Mouse (Mus musculus) midbrain, embryonic 15.5 days (tissue): ENCODE data around the gene Klk1. TPM values are rescaled to one million over a fixed set of nuclear protein-coding genes. Genes with fewer than 3 reads are reported as not detected.

ENCODE experiments used
- polyA plus RNA-seq: library from polyadenylated mRNA; unstranded; fragments of >200 nt; fragmentation: Nextera tagmentation; extraction: Ambion mirVana; gene quantifications from 2 replicates; pipeline ENCODE4 v1.2.1, GENCODE M21; 2015

Gene Klk1
- polyA plus RNA-seq, 1 experiment from 2014 or later, result not detected

Other genes with a start within 250 kb of the Klk1 start
- gene Klk1b9, start 249.3 kb upstream of the Klk1 start, polyA plus RNA-seq, result not detected in 2 replicates
- gene Klk1b11, start 229.5 kb upstream of the Klk1 start, polyA plus RNA-seq, result not detected in 2 replicates
- not detected in 2 replicates for gene Klk1b26, start 213.2 kb upstream of the Klk1 start, polyA plus RNA-seq
- gene Klk1b27, start 173.1 kb upstream of the Klk1 start, polyA plus RNA-seq, result not detected in 2 replicates
- gene Klk1b21, start 123.0 kb upstream of the Klk1 start, polyA plus RNA-seq, result not detected in 2 replicates
- not detected in 2 replicates for gene Klk1b22, start 112.7 kb upstream of the Klk1 start, polyA plus RNA-seq
- not detected in 2 replicates for gene Klk1b16, start 88.6 kb upstream of the Klk1 start, polyA plus RNA-seq
- not detected in 2 replicates for gene Klk1b24, start 37.1 kb upstream of the Klk1 start, polyA plus RNA-seq
- gene Klk1b3, start 27.2 kb upstream of the Klk1 start, polyA plus RNA-seq, result not detected in 2 replicates
- gene Klk1b4, start 17.9 kb upstream of the Klk1 start, polyA plus RNA-seq, result not detected in 2 replicates
- gene Klk1b5, start 9.4 kb upstream of the Klk1 start, polyA plus RNA-seq, result not detected in 2 replicates
- gene Gm36864, start 10.8 kb downstream of the Klk1 start, polyA plus RNA-seq, result not detected in 2 replicates
- 1.4 and 1.7 TPM in 2 replicates for gene 1700028J19Rik, start 21.3 kb downstream of the Klk1 start, polyA plus RNA-seq
- gene 2410002F23Rik, start 21.4 kb downstream of the Klk1 start, polyA plus RNA-seq, result 232 and 240 TPM in 2 replicates
- 0.21 TPM in 1 of 2 replicates, not detected in the other for gene Acp4, start 32.0 kb downstream of the Klk1 start, polyA plus RNA-seq
- not detected in 2 replicates for gene Gm15517, start 36.1 kb downstream of the Klk1 start, polyA plus RNA-seq
- 3.6 and 3.9 TPM in 2 replicates for gene Clec11a, start 81.5 kb downstream of the Klk1 start, polyA plus RNA-seq
- 39.8 and 46.5 TPM in 2 replicates for gene Shank1, start 84.9 kb downstream of the Klk1 start, polyA plus RNA-seq
- 56.3 and 57.2 TPM in 2 replicates for gene Syt3, start 158.7 kb downstream of the Klk1 start, polyA plus RNA-seq
- 2.1 and 2.6 TPM in 2 replicates for gene 1700008O03Rik, start 160.5 kb downstream of the Klk1 start, polyA plus RNA-seq
- gene Lrrc4b, start 203.7 kb downstream of the Klk1 start, polyA plus RNA-seq, result 16.7 and 18.1 TPM in 2 replicates
- gene Aspdh, start 240.0 kb downstream of the Klk1 start, polyA plus RNA-seq, result 5.8 and 6.0 TPM in 2 replicates
- gene Josd2, start 242.6 kb downstream of the Klk1 start, polyA plus RNA-seq, result 38.8 and 42.2 TPM in 2 replicates